Mouse (Mus musculus): ENCODE results near the gene Vezt. TPM values are rescaled to one million over a fixed set of nuclear protein-coding genes. Genes with fewer than 3 reads are reported as not detected.

The Vezt gene
- polyA plus RNA-seq, 1 experiment, result 25.7 TPM

GRCm38 (mm10) chr10:93949921-93950320 is 85.7 kb downstream of the Vezt start:
- no peak overlapping the region for H3K4me3 ChIP-seq (replicated peaks; ENCODE audit: insufficient read depth, low read depth, low read length)
- H3K27me3 ChIP-seq (ENCODE audit: control insufficient read depth, insufficient read depth, low read length), result no peaks in the 10 kb centered on the region
- 97% methylated on average over 2 of the region's 2 CpGs for WGBS
- DNase-seq, result no peak
- TF ChIP-seq CTCF (IDR thresholded peaks at IDR 0.05; ENCODE audit: borderline replicate concordance, insufficient read depth, low read depth, low read length) (no peak), POLR2A (IDR thresholded peaks at IDR 0.05; ENCODE audit: borderline replicate concordance, insufficient read depth, low read length) (no peak)
- H3K27ac ChIP-seq (ENCODE audit: insufficient read depth, low read length), result no peak overlapping the region
- peaks cover 4% of the 10 kb centered on the region; the same call in 1 of the 2 replicates for H3K4me1 ChIP-seq (ENCODE audit: control insufficient read depth, insufficient read depth, low read length)

GRCm38 (mm10) chr10:93945843-93946499 is 89.6 kb downstream of the Vezt start:
- no peak overlapping the region for H3K4me3 ChIP-seq (replicated peaks; ENCODE audit: insufficient read depth, low read depth, low read length)
- WGBS, result 56% methylated on average over 9 of the region's 9 CpGs
- no peak overlapping the region for H3K27ac ChIP-seq (ENCODE audit: insufficient read depth, low read length)
- H3K27me3 ChIP-seq (ENCODE audit: control insufficient read depth, insufficient read depth, low read length), result no peaks in the 10 kb centered on the region
- peaks cover 4% of the 10 kb centered on the region; the same call in 1 of the 2 replicates for H3K4me1 ChIP-seq (ENCODE audit: control insufficient read depth, insufficient read depth, low read length)
- DNase-seq, result no peak
- TF ChIP-seq CTCF (IDR thresholded peaks at IDR 0.05; ENCODE audit: borderline replicate concordance, insufficient read depth, low read depth, low read length) (no peak), POLR2A (IDR thresholded peaks at IDR 0.05; ENCODE audit: borderline replicate concordance, insufficient read depth, low read length) (no peak)

DNA sequence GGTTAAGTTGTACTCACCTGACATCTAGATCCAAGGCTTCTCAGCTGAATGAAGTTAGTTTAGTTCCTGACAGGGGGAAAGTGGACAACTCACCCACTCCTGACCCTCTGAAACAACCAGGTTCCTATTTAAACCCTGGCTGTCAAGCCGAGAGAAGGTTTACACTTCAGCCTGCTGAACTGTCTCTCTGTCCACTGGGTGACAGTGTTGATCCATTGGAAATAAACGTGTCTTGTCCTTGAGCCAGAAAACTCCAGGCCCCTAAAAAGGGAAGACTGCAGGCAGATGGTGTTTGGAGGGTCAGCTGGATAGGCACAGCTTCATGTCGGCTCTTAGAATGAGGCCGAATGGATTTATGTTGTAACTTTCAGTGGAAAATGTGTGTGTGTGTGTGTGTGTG is 90.3 kb downstream of the Vezt start:
- TF ChIP-seq CTCF (IDR thresholded peaks at IDR 0.05; ENCODE audit: borderline replicate concordance, insufficient read depth, low read depth, low read length), result peak; percentile 58
- TF ChIP-seq POLR2A (IDR thresholded peaks at IDR 0.05; ENCODE audit: borderline replicate concordance, insufficient read depth, low read length), result no peak
- DNase-seq, result peak; percentile 42 to 52
- no peak overlapping the region for H3K4me3 ChIP-seq (replicated peaks; ENCODE audit: insufficient read depth, low read depth, low read length)
- no peak overlapping the region for H3K27ac ChIP-seq (ENCODE audit: insufficient read depth, low read length)
- no peaks in the 10 kb centered on the region for H3K27me3 ChIP-seq (ENCODE audit: control insufficient read depth, insufficient read depth, low read length)
- peaks cover 4% of the 10 kb centered on the region; the same call in 1 of the 2 replicates for H3K4me1 ChIP-seq (ENCODE audit: control insufficient read depth, insufficient read depth, low read length)
- WGBS, result 6% methylated on average over 4 of the region's 4 CpGs

DNA sequence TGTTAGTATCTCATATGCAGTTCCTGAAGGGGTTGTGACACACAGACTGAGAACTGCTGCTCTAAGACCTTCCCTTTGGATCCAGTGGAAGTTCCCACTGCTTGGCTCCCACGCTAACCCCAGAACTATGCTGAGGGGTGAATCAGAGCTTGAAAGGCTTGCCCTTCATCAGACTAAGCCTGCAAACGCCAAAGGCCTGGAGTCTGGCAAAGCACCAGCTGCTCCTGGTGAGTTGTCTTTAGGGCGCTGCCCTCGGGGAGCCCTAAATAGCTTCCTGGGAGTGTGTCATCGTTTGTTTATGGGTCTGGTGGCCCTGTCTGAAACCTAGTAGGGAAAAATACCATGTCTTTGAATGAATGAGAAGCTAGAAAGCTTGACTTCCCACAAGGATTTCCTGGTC is 91.4 kb downstream of the Vezt start:
- no peak for TF ChIP-seq POLR2A (IDR thresholded peaks at IDR 0.05; ENCODE audit: borderline replicate concordance, insufficient read depth, low read length)
- no peak for TF ChIP-seq CTCF (IDR thresholded peaks at IDR 0.05; ENCODE audit: borderline replicate concordance, insufficient read depth, low read depth, low read length)
- WGBS, result 45% methylated on average over 5 of the region's 5 CpGs
- H3K4me3 ChIP-seq (replicated peaks; ENCODE audit: insufficient read depth, low read depth, low read length), result no peak overlapping the region
- peaks cover 4% of the 10 kb centered on the region; the same call in 1 of the 2 replicates for H3K4me1 ChIP-seq (ENCODE audit: control insufficient read depth, insufficient read depth, low read length)
- H3K27ac ChIP-seq (ENCODE audit: insufficient read depth, low read length), result no peak overlapping the region
- DNase-seq, result no peak
- no peaks in the 10 kb centered on the region for H3K27me3 ChIP-seq (ENCODE audit: control insufficient read depth, insufficient read depth, low read length)

DNA sequence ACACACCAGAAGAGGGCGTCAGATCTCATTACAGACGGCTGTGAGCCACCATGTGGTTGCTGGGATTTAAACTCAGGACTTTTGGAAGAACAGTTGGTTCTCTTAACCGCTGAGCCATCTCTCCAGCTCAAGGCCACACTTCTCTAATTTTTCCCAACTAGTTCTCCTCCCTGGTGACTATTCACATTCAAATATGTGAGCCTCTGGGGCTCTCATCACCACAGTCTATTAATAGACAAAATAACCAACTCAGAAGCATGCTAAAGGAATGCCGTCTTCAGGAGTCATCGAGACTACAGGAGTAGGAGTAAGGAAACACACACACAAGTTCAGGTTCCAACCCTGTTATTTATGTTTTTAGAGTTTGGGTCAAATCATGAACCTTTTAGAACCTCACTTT is 95.3 kb downstream of the Vezt start:
- H3K4me3 ChIP-seq (replicated peaks; ENCODE audit: insufficient read depth, low read depth, low read length), result no peak overlapping the region
- H3K4me1 ChIP-seq (ENCODE audit: control insufficient read depth, insufficient read depth, low read length), result no peaks in the 10 kb centered on the region; the same call in 1 of the 2 replicates
- no peak overlapping the region for H3K27ac ChIP-seq (ENCODE audit: insufficient read depth, low read length)
- TF ChIP-seq POLR2A (IDR thresholded peaks at IDR 0.05; ENCODE audit: borderline replicate concordance, insufficient read depth, low read length) (no peak), CTCF (IDR thresholded peaks at IDR 0.05; ENCODE audit: borderline replicate concordance, insufficient read depth, low read depth, low read length) (no peak)
- H3K27me3 ChIP-seq (ENCODE audit: control insufficient read depth, insufficient read depth, low read length), result no peaks in the 10 kb centered on the region
- DNase-seq, result no peak
- WGBS, result 92% methylated on average over 5 of the region's 5 CpGs

- no peak overlapping the region for H3K4me3 ChIP-seq (replicated peaks; ENCODE audit: insufficient read depth, low read depth, low read length)
- TF ChIP-seq POLR2A (IDR thresholded peaks at IDR 0.05; ENCODE audit: borderline replicate concordance, insufficient read depth, low read length) (no peak), CTCF (IDR thresholded peaks at IDR 0.05; ENCODE audit: borderline replicate concordance, insufficient read depth, low read depth, low read length) (no peak)
- 86% methylated on average over 8 of the region's 8 CpGs for WGBS
Observed at GRCm38 (mm10) chr10:93939676-93940075, 95.9 kb downstream of the Vezt start.

DNA sequence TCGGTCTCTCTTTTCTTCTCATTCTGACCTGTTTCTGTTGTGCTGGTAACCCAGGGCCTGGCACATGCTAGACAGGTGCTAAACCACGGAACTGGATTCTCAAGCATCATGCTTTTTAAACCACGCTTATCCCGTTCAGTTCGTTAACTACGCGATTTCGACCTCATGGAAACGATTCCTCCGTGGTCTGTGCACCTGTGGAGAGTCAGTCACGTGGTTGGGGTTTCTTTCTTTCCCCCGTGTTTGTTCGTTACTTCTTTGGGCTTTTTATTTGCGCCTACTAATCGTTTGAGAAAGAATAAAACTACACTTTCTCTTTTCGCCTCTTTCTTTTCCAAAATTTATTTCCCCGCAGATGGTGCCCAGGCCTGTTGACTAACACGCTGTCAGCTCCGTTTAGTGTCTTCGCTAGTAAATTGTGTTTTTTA is 96.8 kb downstream of the Vezt start:
- DNase-seq, result peak; percentile 38 to 49
- WGBS, result 18% methylated on average over 20 of the region's 20 CpGs
- no peaks in the 10 kb centered on the region for H3K27me3 ChIP-seq (ENCODE audit: control insufficient read depth, insufficient read depth, low read length)
- H3K27ac ChIP-seq (ENCODE audit: insufficient read depth, low read length), result no peak overlapping the region
- H3K4me3 ChIP-seq (replicated peaks; ENCODE audit: insufficient read depth, low read depth, low read length), result peak overlapping the region; percentile 57
- H3K4me1 ChIP-seq (ENCODE audit: control insufficient read depth, insufficient read depth, low read length), result no peaks in the 10 kb centered on the region
- TF ChIP-seq POLR2A (IDR thresholded peaks at IDR 0.05; ENCODE audit: borderline replicate concordance, insufficient read depth, low read length) (no peak), CTCF (IDR thresholded peaks at IDR 0.05; ENCODE audit: borderline replicate concordance, insufficient read depth, low read depth, low read length) (no peak)

More at GRCm38 (mm10) chr10:93939676-93940075, 95.9 kb downstream of the Vezt start:
- Histone ChIP-seq H3K27ac (ENCODE audit: insufficient read depth, low read length) (no peak overlapping the region), H3K4me1 (ENCODE audit: control insufficient read depth, insufficient read depth, low read length) (no peaks in the 10 kb centered on the region), H3K27me3 (ENCODE audit: control insufficient read depth, insufficient read depth, low read length) (no peaks in the 10 kb centered on the region)
- no peak for DNase-seq

GRCm38 (mm10) chr10:93933980-93934379 is 101.6 kb downstream of the Vezt start:
- no peaks in the 10 kb centered on the region for H3K4me1 ChIP-seq (ENCODE audit: control insufficient read depth, insufficient read depth, low read length)
- 24% methylated on average over 9 of the region's 9 CpGs for WGBS
- no peak overlapping the region for H3K27ac ChIP-seq (ENCODE audit: insufficient read depth, low read length)
- DNase-seq, result peak; percentile 21 to 41
- no peak for TF ChIP-seq CTCF (IDR thresholded peaks at IDR 0.05; ENCODE audit: borderline replicate concordance, insufficient read depth, low read depth, low read length)
- TF ChIP-seq POLR2A (IDR thresholded peaks at IDR 0.05; ENCODE audit: borderline replicate concordance, insufficient read depth, low read length), result no peak
- no peak overlapping the region for H3K4me3 ChIP-seq (replicated peaks; ENCODE audit: insufficient read depth, low read depth, low read length)
- H3K27me3 ChIP-seq (ENCODE audit: control insufficient read depth, insufficient read depth, low read length), result no peaks in the 10 kb centered on the region
